Mouse (Mus musculus) G1E-ER4 (cell line): ENCODE data around the gene Olfr70. TPM values are rescaled to one million over a fixed set of nuclear protein-coding genes. Genes with fewer than 3 reads are reported as not detected.

Experiments
- GATA1 ChIP-seq: IDR thresholded peaks from one replicate; pipeline ENCODE4 v1.8.0; 2012; ENCODE audit warnings: low read length, inconsistent platforms
- polyA plus RNA-seq: library from polyadenylated mRNA; stranded (reverse); fragments of >175 nt; gene quantifications from 2 replicates; pipeline ENCODE4 v1.2.3, GENCODE M21; 2012

Olfr70 gene
- polyA plus RNA-seq, 1 experiment, result not detected

DNA sequence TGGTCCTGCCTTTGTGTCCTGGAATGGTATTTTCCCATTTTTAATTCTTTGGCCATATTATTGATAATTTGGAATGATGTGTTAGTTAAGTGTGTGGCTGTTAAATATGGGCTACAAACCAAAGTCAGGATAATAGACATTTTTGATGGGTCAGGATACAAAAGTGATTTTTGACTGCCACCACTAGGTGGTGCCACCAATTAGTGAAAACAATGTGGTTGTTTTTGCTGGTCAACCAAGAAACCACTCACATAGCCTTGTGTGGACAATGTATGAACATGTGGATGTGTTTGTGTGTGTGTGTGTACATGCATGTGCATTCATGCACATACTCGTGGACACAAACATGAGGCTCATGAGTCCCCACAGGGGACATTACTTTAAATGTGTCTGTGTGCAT lies 24.2 kb upstream of the Olfr70 start:
- TF ChIP-seq GATA1, result no peak

DNA sequence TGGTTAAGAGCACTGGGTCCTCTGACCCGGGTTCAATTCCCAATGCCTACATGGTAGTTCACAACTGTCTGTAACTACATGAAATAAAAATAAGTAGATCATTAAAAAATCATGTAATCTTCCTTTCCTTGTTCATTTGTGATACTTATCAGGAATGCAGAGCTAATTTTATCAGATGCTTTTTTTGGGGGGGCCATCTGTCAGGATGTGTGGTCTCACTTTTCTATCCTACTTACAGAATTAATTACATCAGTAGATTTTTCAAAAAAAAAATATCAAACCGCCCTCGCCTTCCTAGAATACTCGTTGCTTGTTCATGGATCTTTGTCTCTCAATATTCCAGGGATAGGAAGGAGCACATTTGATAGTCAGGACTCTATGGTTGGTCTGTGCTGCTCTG lies 21.6 kb upstream of the Olfr70 start:
- TF ChIP-seq GATA1, result no peak

DNA sequence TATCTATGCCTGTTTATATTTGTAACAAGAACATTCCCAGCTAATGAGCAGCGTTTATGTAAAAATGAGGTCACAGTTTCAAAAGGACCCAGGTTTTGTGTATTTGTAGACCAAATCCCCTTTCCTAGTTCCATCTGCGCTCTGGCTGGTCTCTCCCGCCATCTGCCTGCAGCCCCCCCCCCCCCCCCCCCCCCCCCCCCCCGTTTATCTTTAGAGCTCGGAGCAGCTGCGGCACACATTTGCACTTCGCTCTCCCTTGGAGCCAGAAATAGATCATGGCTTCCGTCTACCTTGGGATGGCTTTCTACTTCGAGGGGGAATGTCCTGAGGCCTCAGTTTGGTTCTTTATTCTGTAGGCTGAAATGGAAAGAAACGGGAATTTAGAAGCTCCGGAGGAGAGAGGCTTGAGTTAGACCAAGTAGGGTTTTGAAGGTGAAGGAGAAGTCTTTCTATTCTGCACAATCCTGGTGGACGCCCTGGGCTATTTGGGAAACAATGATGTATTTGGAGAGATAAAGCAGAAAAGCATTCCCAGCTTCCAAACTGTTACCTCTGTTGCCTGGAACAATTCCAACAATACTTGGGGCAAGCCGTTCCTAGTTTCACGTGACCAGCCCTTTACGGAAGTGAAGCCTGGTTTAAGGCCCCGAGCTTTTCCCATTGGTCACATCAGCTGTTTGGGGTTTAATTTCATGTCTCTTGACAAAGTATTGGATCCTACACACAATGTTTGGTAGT lies 20.1 kb upstream of the Olfr70 start:
- no peak for TF ChIP-seq GATA1

DNA sequence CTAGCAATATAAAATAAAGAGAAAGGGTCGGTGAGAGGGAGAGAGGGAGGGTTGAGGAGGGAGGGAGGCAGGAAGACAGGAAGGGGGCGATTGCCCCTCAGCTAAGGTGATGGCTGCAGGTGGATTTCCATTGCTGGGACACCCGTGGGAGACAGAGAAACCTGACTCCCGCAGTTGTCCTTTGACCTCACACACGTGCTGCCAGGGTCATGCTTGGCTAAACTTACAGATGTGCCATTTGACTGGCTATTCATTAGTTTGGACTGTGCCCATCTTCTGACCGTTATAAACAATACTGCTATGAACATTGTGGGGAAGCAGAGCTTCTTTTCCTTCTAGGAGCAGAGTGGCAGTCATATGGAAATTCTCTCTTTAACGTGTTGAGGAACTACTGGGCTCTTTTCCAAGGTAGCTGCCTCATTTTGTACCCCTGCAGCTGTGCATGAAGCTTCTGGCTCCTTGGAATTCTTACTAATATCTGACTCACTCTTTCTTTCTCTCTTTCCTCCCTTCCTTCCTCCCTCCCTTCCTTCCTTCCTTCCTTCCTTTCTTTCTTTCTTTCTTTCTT lies 13.1 kb upstream of the Olfr70 start:
- TF ChIP-seq GATA1, result no peak

DNA sequence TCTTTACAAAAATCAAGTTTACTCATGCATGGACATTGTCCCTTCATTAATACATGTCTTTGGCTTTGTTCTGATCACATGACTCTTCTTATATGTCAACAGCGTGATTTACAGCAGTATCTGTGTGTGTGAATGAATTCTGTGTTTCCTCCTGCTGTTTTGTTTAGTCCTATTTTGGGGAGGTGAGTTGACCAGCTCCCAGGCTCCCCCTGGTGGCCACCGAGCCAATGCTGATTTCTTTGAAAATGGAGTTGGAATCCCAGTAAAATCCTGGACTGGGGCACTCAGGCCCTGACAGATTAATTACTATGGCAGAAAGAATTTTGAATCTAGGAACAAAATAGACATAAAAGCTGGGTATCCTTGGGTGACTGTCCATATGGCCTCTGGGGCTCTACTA lies 11.2 kb upstream of the Olfr70 start:
- no peak for TF ChIP-seq GATA1

DNA sequence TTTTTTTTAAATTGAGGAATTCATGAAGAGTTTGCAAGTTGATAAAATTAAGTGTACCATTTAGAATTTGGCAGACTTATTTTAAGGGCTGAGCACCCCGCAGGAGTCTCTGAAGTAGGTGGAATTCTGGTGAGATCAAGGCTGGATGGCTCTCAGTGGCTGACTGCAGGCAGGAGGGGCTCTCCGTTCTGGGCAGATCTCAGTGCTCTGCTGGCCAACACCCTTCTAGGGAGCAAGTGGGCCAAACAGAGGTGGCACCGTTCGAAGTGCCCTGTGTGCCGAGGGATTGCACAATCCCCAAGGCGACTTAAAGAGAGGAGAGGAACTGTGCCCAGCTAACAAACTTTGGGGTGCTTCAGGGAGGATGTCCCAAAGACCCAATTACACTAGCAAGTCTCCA lies 9.3 kb upstream of the Olfr70 start, which contains the start of gene Olfr71:
Gene Olfr71 (minus strand): TSS at position 387 of the 400 bp plus-strand sequence.
- no peak for TF ChIP-seq GATA1

DNA sequence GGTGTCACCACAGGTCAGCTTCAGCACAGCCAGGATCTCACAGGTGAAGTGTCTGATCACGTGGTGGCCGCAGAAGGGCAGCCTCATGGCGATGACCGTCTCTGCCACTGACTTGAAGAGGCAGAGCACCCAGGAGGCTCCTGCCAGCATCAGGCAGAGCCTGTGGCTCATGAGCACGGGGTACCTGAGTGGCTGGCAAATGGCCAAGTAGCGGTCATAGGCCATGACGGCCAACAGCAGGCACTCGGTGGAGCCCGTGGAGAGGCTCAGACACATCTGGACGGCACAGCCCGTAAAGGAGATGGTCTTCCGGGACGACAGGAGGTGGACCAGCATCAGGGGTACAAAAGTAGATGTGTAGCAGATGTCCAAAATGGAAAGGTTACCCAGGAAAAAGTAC lies 5.4 kb upstream of the Olfr70 start:
- TF ChIP-seq GATA1, result no peak

DNA sequence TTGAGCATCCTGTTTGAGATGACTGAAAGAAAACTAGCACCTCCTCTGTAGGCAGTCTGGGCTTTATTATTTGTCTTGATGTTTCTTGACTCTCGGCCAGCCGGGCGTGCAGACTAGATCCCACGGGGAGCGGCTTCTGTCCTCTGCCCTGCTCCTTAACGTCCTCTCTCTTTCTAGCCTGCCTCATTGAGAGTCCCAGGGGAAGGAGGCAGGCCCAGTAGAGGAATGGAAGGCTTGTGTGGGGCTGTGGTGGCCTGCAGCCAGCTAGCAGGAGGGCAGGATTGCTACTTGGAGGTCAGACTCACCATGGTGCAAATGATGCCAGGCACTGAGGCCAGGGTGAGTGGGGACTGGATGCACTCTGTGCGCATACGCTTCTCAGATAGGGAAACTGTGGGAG lies 3.2 kb upstream of the Olfr70 start:
- no peak for TF ChIP-seq GATA1

DNA sequence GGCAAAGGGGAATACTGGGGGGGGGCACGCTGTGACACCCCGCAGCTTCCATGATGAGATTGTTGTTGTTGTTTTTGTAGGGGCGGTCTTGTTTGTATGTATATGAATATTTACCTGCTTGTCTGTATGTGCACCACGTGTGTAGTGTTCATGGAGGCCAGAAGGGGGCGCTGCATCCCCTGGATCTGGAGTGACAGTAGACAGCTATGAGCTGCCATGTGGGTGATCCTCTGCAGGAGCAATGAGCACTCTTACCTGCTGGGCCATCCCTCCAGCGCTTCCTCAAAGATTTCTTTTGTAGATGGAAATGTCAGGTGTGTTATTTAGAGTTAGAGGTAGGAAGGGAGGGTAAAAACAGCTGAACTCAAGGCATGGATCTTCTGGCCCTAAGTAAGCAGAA lies 2.8 kb upstream of the Olfr70 start:
- no peak for TF ChIP-seq GATA1

DNA sequence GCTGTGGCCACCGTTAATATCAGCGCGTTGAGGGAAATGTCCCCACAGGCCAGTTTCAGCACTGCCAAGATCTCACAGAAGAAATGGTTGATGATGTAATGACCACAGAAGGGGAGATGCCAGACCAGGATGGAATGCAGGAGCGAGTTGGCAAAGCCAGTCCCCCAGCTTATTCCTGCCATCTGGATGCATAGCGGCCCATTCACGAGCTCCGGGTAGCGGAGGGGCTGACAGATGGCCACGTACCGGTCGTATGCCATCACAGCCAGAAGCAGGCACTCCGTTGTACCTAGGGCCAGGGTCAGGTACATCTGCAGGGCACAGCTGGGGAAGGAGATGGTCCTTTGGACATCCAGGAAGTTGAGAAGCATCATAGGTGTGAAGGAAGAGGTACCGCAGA lies 4.0 kb downstream of the Olfr70 start:
- no peak for TF ChIP-seq GATA1

DNA sequence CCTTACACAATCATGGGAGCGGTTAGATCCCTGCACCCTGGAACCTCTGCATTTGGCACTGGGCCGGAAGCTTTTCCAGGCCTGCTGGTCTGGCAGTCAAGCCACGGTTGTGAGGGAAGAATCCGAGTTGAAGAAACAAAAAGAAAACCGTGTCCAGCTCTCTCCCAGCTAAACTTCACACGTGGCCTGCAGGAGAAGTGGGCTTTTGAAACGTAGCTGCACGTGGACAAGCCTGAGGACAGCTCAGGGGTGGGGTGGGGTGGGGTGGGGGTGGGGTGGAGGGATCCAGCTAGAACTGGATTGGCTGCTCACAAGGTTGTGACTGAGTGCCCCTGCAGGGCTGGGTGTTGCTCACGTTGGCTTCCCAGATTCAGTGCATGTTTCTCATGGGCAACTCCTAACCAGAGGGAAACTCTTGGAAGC lies 5.3 kb downstream of the Olfr70 start:
- no peak for TF ChIP-seq GATA1

DNA sequence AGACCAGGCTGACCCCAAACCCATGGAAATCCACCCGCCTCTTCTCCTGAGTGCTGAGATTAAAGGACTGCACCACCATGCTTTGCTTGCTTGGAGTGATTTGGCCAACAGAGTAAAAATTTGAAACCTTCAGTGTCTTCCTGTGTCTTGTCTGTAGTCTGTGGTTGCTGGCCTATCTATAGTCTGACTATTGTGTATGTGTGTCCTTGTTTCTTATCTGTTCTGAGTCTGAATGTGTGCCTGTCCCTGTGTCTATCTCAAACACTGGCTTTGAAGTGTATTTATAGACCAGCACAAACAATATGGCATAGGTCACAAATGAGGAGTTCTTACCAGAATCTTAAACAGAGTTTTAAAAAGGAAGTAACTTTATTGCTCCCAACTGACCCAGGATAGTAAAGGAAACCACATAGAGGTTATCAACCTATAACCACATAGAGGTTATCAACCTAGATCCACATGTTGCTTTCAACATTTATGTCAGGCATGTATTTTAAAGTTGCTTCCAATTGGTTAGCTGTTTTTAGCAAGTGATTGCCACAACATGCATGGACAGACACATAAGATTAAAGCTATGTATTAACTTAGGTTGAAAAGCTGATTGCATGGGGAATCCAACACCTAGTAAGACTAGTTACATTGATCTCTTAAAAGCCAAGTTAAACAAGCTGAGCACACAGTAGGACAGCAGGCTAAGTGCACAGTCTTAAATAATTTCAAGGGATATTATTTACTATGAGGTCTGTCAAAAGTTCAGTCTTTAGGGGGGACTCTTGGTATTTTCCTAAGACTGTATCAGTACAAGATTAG lies 6.0 kb downstream of the Olfr70 start:
- TF ChIP-seq GATA1, result peak; percentile 73

DNA sequence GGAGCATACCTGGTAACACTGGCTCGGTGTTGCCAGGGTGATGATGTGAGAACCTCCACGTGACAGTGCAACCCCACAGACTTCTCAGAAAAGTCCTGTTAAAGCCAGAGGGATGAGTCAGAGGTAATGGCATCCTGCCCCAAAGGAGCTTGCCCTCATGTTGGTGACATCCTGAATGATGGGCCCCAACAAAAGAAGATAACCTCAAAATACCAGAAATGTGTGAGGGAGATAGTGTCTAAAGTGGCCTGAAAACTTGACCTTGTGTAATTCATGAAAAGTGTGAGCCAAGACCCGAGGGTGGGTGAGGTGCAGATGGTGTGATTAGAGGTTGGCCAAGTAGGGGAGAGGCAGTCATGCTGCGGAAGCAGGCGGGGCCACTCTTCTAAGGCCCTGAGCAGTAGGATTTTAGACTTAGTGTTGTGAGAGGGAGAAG lies 6.8 kb downstream of the Olfr70 start:
- TF ChIP-seq GATA1, result no peak

DNA sequence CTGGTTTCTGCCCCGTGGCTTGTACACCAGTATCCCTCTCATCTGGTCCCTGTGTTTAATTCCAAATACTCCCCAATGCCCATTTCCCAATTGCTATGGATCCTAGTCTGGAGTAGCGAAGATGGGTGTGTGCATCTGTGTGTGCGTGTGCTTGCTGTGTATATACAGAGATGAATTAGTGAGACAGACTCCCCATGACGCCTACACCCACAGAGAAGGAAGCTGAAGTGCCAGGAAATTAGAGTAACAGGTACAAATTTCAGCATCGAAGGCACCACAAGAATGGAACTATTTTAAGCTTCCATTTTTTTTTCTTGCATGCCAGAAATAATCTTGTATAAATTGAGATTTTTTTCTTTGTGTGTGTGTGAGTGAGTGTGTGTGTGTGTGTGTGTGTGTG lies 9.6 kb downstream of the Olfr70 start:
- no peak for TF ChIP-seq GATA1

DNA sequence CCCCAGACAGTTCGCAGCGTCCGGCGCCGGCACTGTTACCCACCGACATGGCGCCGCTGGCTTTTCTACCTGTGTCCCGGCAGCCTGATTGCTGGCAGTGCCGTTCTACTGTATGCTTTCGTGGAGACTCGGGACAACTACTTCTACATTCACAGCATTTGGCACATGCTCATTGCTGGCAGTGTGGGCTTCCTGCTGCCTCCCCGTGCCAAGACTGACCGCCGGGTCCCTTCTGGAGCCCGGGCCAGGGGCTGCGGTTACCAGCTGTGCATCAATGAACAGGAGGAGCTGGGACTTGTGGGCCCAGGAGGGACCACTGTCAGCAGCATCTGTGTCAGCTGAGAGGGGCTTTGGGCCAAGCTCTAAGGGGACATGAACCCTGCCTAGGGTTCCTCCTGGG lies 10.6 kb downstream of the Olfr70 start:
- TF ChIP-seq GATA1, result no peak

DNA sequence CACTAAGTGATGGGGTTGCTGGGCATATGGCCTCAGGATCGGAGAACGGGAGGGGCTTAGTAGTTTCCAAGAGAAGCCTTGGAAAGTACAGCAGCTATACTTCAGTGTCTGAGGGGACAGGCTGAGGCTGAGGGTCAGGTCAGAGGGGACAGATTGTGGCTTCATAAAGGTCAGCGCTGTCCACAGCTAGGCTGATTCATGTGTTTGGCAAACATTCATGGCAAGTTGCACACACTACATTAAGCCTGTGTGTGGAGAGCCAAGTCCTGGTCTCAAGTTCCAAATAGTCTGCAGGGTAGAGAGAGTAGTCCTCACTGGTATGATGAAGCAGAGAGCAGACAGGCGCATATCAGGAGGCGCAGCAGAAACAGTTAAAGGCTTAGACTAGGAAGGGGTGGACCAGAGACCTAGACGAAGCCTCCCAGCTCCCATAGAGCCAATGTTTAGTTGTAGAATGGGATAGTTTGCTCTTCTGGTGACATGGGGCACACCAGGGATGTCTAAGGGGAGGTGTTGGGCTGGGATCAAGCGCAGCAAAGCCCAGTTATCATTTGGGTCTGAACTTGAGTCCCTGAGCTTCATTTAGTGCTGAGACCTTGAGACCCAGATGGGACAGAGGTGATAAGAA lies 21.1 kb downstream of the Olfr70 start:
- TF ChIP-seq GATA1, result no peak
